Mouse (Mus musculus) hindlimb bud, embryonic 11.5 days (tissue): Measurements from ENCODE around the gene Fzd5.

Source experiments
- DNase-seq: peaks from one replicate; pipeline ENCODE4 v3.0.0-alpha.2; 2012; ENCODE audit warnings: low read depth, low spot score; ENCODE audit errors: extremely low spot score

Gene Fzd5

GRCm38 (mm10) chr1:64689561-64690212, 47.9 kb downstream of the Fzd5 start:
- no peak for DNase-seq

- no peak for DNase-seq
Measured at GRCm38 (mm10) chr1:64688046-64688445, 49.5 kb downstream of the Fzd5 start.

GRCm38 (mm10) chr1:64684440-64684839, 53.1 kb downstream of the Fzd5 start:
- DNase-seq = no peak

GRCm38 (mm10) chr1:64683039-64683438, 54.5 kb downstream of the Fzd5 start:
- no peak for DNase-seq

GRCm38 (mm10) chr1:64681499-64681898, 56.1 kb downstream of the Fzd5 start:
- DNase-seq = no peak
